Mouse (Mus musculus) erythroblast, embryonic 14.5 days (primary cell): ENCODE measurements around the gene Krt7. TPM values are rescaled to one million over a fixed set of nuclear protein-coding genes. Genes with fewer than 3 reads are reported as not detected.

Experiments
- H3K27me3 ChIP-seq: 2 replicates; pipeline ENCODE4 v1.6.1; 2012; ENCODE audit warnings: inconsistent platforms; ENCODE audit not compliant: control insufficient read depth
- H3K36me3 ChIP-seq: 2 replicates; pipeline ENCODE4 v1.6.1; 2012; ENCODE audit warnings: mild to moderate bottlenecking, inconsistent platforms; ENCODE audit not compliant: control insufficient read depth
- H3K4me1 ChIP-seq: 2 replicates; pipeline ENCODE4 v1.6.1; 2012; ENCODE audit warnings: inconsistent platforms; ENCODE audit not compliant: control insufficient read depth
- H3K4me3 ChIP-seq: replicated peaks from 2 replicates; pipeline ENCODE3; 2012; ENCODE audit warnings: moderate library complexity, mild to moderate bottlenecking, inconsistent platforms
- H3K9me3 ChIP-seq: 2 replicates; pipeline ENCODE4 v1.6.1; 2012; ENCODE audit warnings: low read length, inconsistent platforms, mixed read lengths; ENCODE audit not compliant: control insufficient read depth
- GATA1 ChIP-seq: IDR thresholded peaks from 2 replicates; pipeline ENCODE4 v1.6.1; 2012; ENCODE audit warnings: low read length, inconsistent platforms, mixed read lengths
- TAL1 ChIP-seq: IDR thresholded peaks from 3 replicates; pipeline ENCODE4 v1.6.1; 2012; ENCODE audit warnings: low read length, inconsistent platforms, mixed read lengths
- polyA plus RNA-seq: library from polyadenylated mRNA; stranded (reverse); fragments of >175 nt; gene quantifications from 2 replicates; pipeline ENCODE4 v1.2.3, GENCODE M21; 2012

Krt7 gene
- polyA plus RNA-seq, 1 experiment: not detected

- TF ChIP-seq GATA1 (no peak), TAL1 (no peak)
- no peaks in the 10 kb centered on the region for H3K4me1 ChIP-seq
- H3K4me3 ChIP-seq: no peak overlapping the region
- no peaks in the 10 kb centered on the region for H3K36me3 ChIP-seq
- H3K27me3 ChIP-seq: no peaks in the 10 kb centered on the region; the same call in 1 of the 2 replicates
- H3K9me3 ChIP-seq: no peaks in the 10 kb centered on the region
These were observed 42.8 kb upstream of the Krt7 start for GRCm38 (mm10) chr15:101368015-101368414.

GRCm38 (mm10) chr15:101368502-101369381 lies 42.1 kb upstream of the Krt7 start:
- TF ChIP-seq GATA1 (no peak), TAL1 (no peak)
- no peaks in the 10 kb centered on the region for H3K9me3 ChIP-seq
- no peaks in the 10 kb centered on the region for H3K4me1 ChIP-seq
- H3K36me3 ChIP-seq: no peaks in the 10 kb centered on the region
- H3K4me3 ChIP-seq: no peak overlapping the region
- no peaks in the 10 kb centered on the region; the same call in 1 of the 2 replicates for H3K27me3 ChIP-seq

- no peaks in the 10 kb centered on the region; the same call in 1 of the 2 replicates for H3K27me3 ChIP-seq
- H3K36me3 ChIP-seq: no peaks in the 10 kb centered on the region
- TF ChIP-seq GATA1 (no peak), TAL1 (no peak)
- no peak overlapping the region for H3K4me3 ChIP-seq
- H3K4me1 ChIP-seq: no peaks in the 10 kb centered on the region
- H3K9me3 ChIP-seq: no peaks in the 10 kb centered on the region
These were observed 41.3 kb upstream of the Krt7 start for GRCm38 (mm10) chr15:101369382-101370100.

GRCm38 (mm10) chr15:101370101-101370911 lies 40.5 kb upstream of the Krt7 start, which contains the start of gene Krt80:
TSS of gene Krt80 (minus strand) at chr15:101370162.
- Histone ChIP-seq H3K4me1 (no peaks in the 10 kb centered on the region), H3K4me3 (no peak within 1 kb of the TSS), H3K36me3 (no peaks in the 10 kb centered on the region), H3K27me3 (no peaks in the 10 kb centered on the region; the same call in none of the 2 replicates), H3K9me3 (no peaks in the 10 kb centered on the region)
- TF ChIP-seq GATA1 (no peak), TAL1 (no peak)

GRCm38 (mm10) chr15:101371141-101371985 lies 39.5 kb upstream of the Krt7 start:
- Histone ChIP-seq H3K9me3 (no peaks in the 10 kb centered on the region), H3K27me3 (no peaks in the 10 kb centered on the region; the same call in none of the 2 replicates), H3K4me1 (no peaks in the 10 kb centered on the region), H3K4me3 (no peak overlapping the region), H3K36me3 (no peaks in the 10 kb centered on the region)
- no peak for TF ChIP-seq GATA1
- TF ChIP-seq TAL1: no peak

- no peaks in the 10 kb centered on the region for H3K4me1 ChIP-seq
- no peak overlapping the region for H3K4me3 ChIP-seq
- no peaks in the 10 kb centered on the region for H3K9me3 ChIP-seq
- TF ChIP-seq GATA1: no peak
- no peak for TF ChIP-seq TAL1
- no peaks in the 10 kb centered on the region; the same call in 1 of the 2 replicates for H3K27me3 ChIP-seq
- no peaks in the 10 kb centered on the region for H3K36me3 ChIP-seq
These were observed 38.5 kb upstream of the Krt7 start for GRCm38 (mm10) chr15:101372131-101372977.

GRCm38 (mm10) chr15:101373286-101373898 lies 37.5 kb upstream of the Krt7 start:
- no peak overlapping the region for H3K4me3 ChIP-seq
- no peaks in the 10 kb centered on the region for H3K4me1 ChIP-seq
- H3K9me3 ChIP-seq: no peaks in the 10 kb centered on the region
- no peaks in the 10 kb centered on the region; the same call in 1 of the 2 replicates for H3K27me3 ChIP-seq
- no peaks in the 10 kb centered on the region for H3K36me3 ChIP-seq
- TF ChIP-seq TAL1 (no peak), GATA1 (no peak)
